Mouse (Mus musculus) spleen, postnatal 4 days (tissue): ENCODE measurements around the gene Gm5150.
A peak's percentile ranks its signal among the peaks of the same experiment; 100 is the strongest.
"Not testable (repeated sequence)": the region's sequence is repeated elsewhere in the genome, so short reads cannot be mapped to it uniquely, and the experiment has no call there.

Source experiments
- DNase-seq, 2 experiments: peaks; one replicate each; pipeline ENCODE4 v3.0.0; 2022; ENCODE audit warnings: low spot score in 2 of 2

Gm5150 gene

GRCm38 (mm10) chr3:16006215-16006614 lies at the start of gene Gm5150:
Gene Gm5150 (minus strand): TSS chr3:16006437.
- DNase-seq = no peak

- DNase-seq = not testable (repeated sequence)
These were observed 45.5 kb upstream of the Gm5150 start for GRCm38 (mm10) chr3:16051736-16052135.

- DNase-seq = no peak
These were observed 41.1 kb upstream of the Gm5150 start for GRCm38 (mm10) chr3:16047288-16047687.

- no peak for DNase-seq
These were observed 37.1 kb upstream of the Gm5150 start for GRCm38 (mm10) chr3:16043315-16043714.

GRCm38 (mm10) chr3:16024988-16025387 lies 18.8 kb upstream of the Gm5150 start:
- DNase-seq = peak in 1 of 2 experiments; percentile 65

- no peak for DNase-seq
These were observed 16.0 kb upstream of the Gm5150 start for GRCm38 (mm10) chr3:16022214-16022613.

- not testable (repeated sequence) for DNase-seq
These were observed 8.2 kb upstream of the Gm5150 start for GRCm38 (mm10) chr3:16014456-16014855.

GRCm38 (mm10) chr3:16007827-16008226 lies 1.6 kb upstream of the Gm5150 start:
- DNase-seq = no peak

GRCm38 (mm10) chr3:16003890-16004633 lies 2.2 kb downstream of the Gm5150 start:
- DNase-seq = no peak

GRCm38 (mm10) chr3:15999479-15999878 lies 6.8 kb downstream of the Gm5150 start:
- DNase-seq = not testable (repeated sequence)

- no peak for DNase-seq
These were observed 24.0 kb downstream of the Gm5150 start for GRCm38 (mm10) chr3:15982216-15982615.

- no peak for DNase-seq
These were observed 49.3 kb downstream of the Gm5150 start for GRCm38 (mm10) chr3:15956921-15957320.
